Mouse (Mus musculus) retina, postnatal 1 day (tissue): ENCODE measurements around the gene Bmp15.

Experiments
- DNase-seq: peaks from one replicate; pipeline ENCODE4 v3.0.0-alpha.2; 2012

Gene Bmp15

DNA sequence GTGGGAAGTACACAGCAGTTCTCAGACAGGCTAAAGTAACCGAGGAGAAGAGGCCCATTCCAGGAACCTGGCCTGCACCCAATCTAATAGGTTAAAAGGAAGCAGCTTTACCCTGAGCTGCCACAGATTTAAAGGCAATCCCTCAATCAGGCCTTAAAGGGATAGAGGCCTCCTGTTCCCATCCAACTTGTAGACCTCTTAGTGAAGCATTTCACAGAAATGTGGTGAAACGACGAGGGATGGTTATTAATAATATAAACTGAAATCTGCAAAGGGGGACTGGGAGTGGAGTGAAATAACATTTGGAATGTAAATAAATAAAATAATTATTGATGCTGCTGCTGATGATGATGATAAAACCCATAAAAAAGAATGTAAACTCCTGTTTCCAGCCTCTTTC, at the start of gene Bmp15:
Gene Bmp15 (minus strand): TSS at position 101 of the 400 bp plus-strand sequence.
- no peak for DNase-seq

GRCm38 (mm10) chrX:6368822-6369221, 48.3 kb upstream of the Bmp15 start:
- DNase-seq, result no peak

GRCm38 (mm10) chrX:6357503-6358114, 37.1 kb upstream of the Bmp15 start:
- DNase-seq, result no peak

DNA sequence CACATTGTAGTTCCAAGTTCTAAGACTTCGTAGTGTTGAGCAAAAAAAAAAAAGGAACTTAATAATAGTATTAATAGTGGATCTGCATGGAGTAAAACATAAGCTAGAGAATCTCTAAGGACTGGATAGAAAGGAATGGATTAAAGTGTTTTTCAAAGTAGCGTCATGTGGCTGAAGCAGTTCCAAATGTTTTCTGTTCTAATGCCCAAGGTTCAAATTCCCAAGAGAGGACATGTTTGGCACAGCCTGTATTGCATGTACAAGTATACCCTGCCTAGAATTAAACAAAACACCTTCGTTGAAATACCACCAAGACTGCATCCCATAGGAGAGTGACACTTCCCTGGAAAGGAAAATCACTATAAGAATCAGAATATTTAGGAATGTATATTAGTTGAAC, 36.4 kb upstream of the Bmp15 start:
- DNase-seq, result no peak

GRCm38 (mm10) chrX:6345273-6345959, 24.9 kb upstream of the Bmp15 start:
- no peak for DNase-seq

DNA sequence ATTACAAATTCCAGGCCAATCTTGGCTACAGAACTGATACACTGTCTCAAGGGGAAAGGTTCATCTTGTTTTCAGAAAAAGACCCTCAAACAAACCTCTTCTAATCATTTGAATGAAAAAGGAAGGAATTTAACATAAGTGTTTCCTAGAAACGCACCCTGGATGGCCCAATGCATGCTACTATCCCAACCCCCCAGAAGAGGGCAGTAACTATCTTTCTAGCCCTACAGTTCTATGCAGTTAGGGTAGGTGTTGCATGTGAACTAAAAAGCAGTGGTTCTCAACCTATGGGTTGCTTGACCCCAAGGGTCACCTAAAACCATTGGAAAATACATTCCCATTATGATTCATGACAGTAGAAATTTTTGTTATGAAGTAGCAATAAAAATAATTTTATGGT, 3.5 kb upstream of the Bmp15 start:
- peak; percentile 0 for DNase-seq

- DNase-seq, result no peak
Observed at GRCm38 (mm10) chrX:6317747-6318146, 2.8 kb downstream of the Bmp15 start.
